In genomic region chr11:73993115-73993514, GRCm38 (mm10) we compare ENCODE assay signal across 25 mouse cellular contexts. TPM values are rescaled to one million over a fixed set of nuclear protein-coding genes. Genes with fewer than 3 reads are reported as not detected.
DNase-seq lines count a peak whose midpoint lies in the region; ATAC-seq and TF ChIP-seq lines count a peak whose summit lies in the region.
"Had no signal": no experiment of that assay in that cellular context is flagged by ENCODE, and none has a peak within 500 bp of the region (broad histone marks: within the 10 kb centered on the region; RNA-seq: fewer than 3 reads in every experiment).

No protein-coding gene starts in this region.

- TF ChIP-seq POLR2A in CH12.LX (IDR thresholded peaks at IDR 0.05; ENCODE audit: low read depth, low read length), result no peak

- TF ChIP-seq RAD21 in CH12.LX (IDR thresholded peaks at IDR 0.05; ENCODE audit: low read depth, low read length), result peak; percentile 67

- no peak overlapping the region for H3K4me2 ChIP-seq in CH12.LX (ENCODE audit: insufficient read depth, low read depth, poor library complexity, severe bottlenecking)
- H3K4me2 ChIP-seq: limb, embryonic 13.5 days; liver, embryonic 15.5 days had no signal

- no peaks in the 10 kb centered on the region for H3K79me2 ChIP-seq in CH12.LX (replicated peaks; ENCODE audit: control insufficient read depth, extremely low read depth, insufficient read depth, poor library complexity, severe bottlenecking)

- in situ Hi-C loops in CH12.LX (cut with MboI; ENCODE audit: low pct_ligation_motif_present, low pct_unique_long_range_greater_than_20kb, low sequenced_read_pairs), result loop anchor here (10.0 kb wide), 1 partner anchor 372 kb away; the partner anchor contains the start of gene Olfr412

- peaks cover 41% of the 10 kb centered on the region for H3K27me3 ChIP-seq in CH12.LX (replicated peaks)
- no peaks in the 10 kb centered on the region for H3K27me3 ChIP-seq in midbrain, embryonic 10.5 days (ENCODE audit: low read depth, poor library complexity, severe bottlenecking)
- H3K27me3 ChIP-seq: limb, embryonic 13.5 days; liver, embryonic 15.5 days; megakaryocyte, embryonic 14.5 days had no signal

- peak; percentile 76 to 78 for DNase-seq in cerebellum, postnatal 10 days
- peak; percentile 3 for DNase-seq in layer of hippocampus, adult 11-12 months (ENCODE audit: low spot score)
- no peak for DNase-seq in layer of hippocampus, adult 9-10 months (ENCODE audit: low spot score)
- DNase-seq in CH12.LX (ENCODE audit: extremely low read depth), result peak; percentile 37
- peak; percentile 6 to 8 for DNase-seq in cerebellum, postnatal 36 days
- DNase-seq in midbrain, embryonic 10.5 days (ENCODE audit: low spot score), result no peak
- DNase-seq: adrenal gland, adult 2 months; heart, postnatal 4 days; lung, postnatal 14 days; right cerebral cortex, adult 18-20 months; thymus, postnatal 4 days had no signal

- TF ChIP-seq EP300 in CH12.LX (IDR thresholded peaks at IDR 0.05; ENCODE audit: low read length), result no peak

- TF ChIP-seq CTCF in CH12.LX (conservative IDR thresholded peaks at IDR 0.05 in 1 of 2, IDR thresholded peaks at IDR 0.05 in 1 of 2; ENCODE audit: low read depth in 2 of 2, low read length in 2 of 2), result peak; percentile 37 to 67; a peak in 2 of 4 replicates

- no peak overlapping the region for H3K27ac ChIP-seq in CH12.LX (ENCODE audit: insufficient read depth, low read depth)
- no peak overlapping the region for H3K27ac ChIP-seq in midbrain, embryonic 10.5 days (replicated peaks)
- H3K27ac ChIP-seq: hindbrain, postnatal 0 days; limb, embryonic 13.5 days; liver, embryonic 15.5 days had no signal

- H3K4me1 ChIP-seq in CH12.LX (ENCODE audit: control insufficient read depth in 1 of 2, insufficient read depth in 2 of 2), result no peaks in the 10 kb centered on the region
- H3K4me1 ChIP-seq in midbrain, embryonic 10.5 days, result no peaks in the 10 kb centered on the region
- H3K4me1 ChIP-seq: limb, embryonic 13.5 days; liver, embryonic 15.5 days; megakaryocyte, embryonic 14.5 days had no signal

- H3K36me3 ChIP-seq in CH12.LX (replicated peaks in 1 of 2; ENCODE audit: control insufficient read depth in 1 of 2, insufficient read depth in 1 of 2, low read length in 1 of 2), result no peaks in the 10 kb centered on the region
- H3K36me3 ChIP-seq in midbrain, embryonic 10.5 days, result no peaks in the 10 kb centered on the region
- H3K36me3 ChIP-seq: limb, embryonic 13.5 days; liver, embryonic 15.5 days had no signal

- H3K4me3 ChIP-seq in CH12.LX (replicated peaks in 1 of 3; ENCODE audit: low read depth in 2 of 3, low read length in 2 of 3, poor library complexity in 1 of 3), result no peak overlapping the region
- H3K4me3 ChIP-seq in midbrain, embryonic 10.5 days, result no peak overlapping the region
- H3K4me3 ChIP-seq: erythroblast, embryonic 14.5 days; limb, embryonic 13.5 days; liver, embryonic 15.5 days; megakaryocyte, embryonic 14.5 days had no signal

- no peak overlapping the region for H3K9ac ChIP-seq in CH12.LX (ENCODE audit: insufficient read depth, low read depth)
- H3K9ac ChIP-seq: limb, embryonic 13.5 days; liver, embryonic 15.5 days had no signal

- no peaks in the 10 kb centered on the region for H3K9me3 ChIP-seq in CH12.LX (replicated peaks; ENCODE audit: low read length)
- peaks cover 50% of the 10 kb centered on the region for H3K9me3 ChIP-seq in midbrain, embryonic 10.5 days (replicated peaks)
- H3K9me3 ChIP-seq: liver, embryonic 15.5 days had no signal

- ATAC-seq in cerebellum, adult (ENCODE audit: insufficient number of reproducible peaks, low FRiP score, low TSS enrichment), result no peak
- ATAC-seq: forebrain, embryonic 14.5 days; hindbrain, postnatal 0 days had no signal

- dilution Hi-C loops in CH12.LX (cut with MboI; ENCODE audit: extremely low pct_ligation_motif_present, extremely low pct_unique_long_range_greater_than_20kb, low sequenced_read_pairs), result no loop called here

TF ChIP-seq in CH12.LX, 34 proteins besides CTCF, POLR2A, EP300 and RAD21:
- TF ChIP-seq ZNF384 (IDR thresholded peaks at IDR 0.05; ENCODE audit: low read depth, low read length) (peak; percentile 35; the same call in 1 of the 2 replicates), SMC3 (IDR thresholded peaks at IDR 0.05; ENCODE audit: low read depth, low read length) (peak; percentile 55), MAFK (IDR thresholded peaks at IDR 0.05; ENCODE audit: insufficient replicate concordance, low read length) (no peak)

RNA-seq across cellular contexts. Expression of gene Olfr398, which starts 2.9 kb away (rescaled TPM):
- total RNA-seq in CH12.LX (2012; rRNA removed) (not detected in 2 replicates), CH12.LX (2014; rRNA removed) (not detected in 2 replicates)
- polyA plus RNA-seq in CH12.LX (2012; ENCODE audit: insufficient read length, low read depth), result not detected in 2 replicates
- not detected in 2 replicates for polyA plus RNA-seq in midbrain, embryonic 10.5 days (2016; fragmentation: Nextera tagmentation; extraction: Ambion mirVana)
- total RNA-seq: adrenal gland, adult 2 months; common myeloid progenitor, adult 5-6 weeks; ES-E14; gastrocnemius, postnatal 4 days; heart, postnatal 4 days; hindbrain, postnatal 0 days; midbrain, postnatal 0 days had no signal
- polyA plus RNA-seq: adrenal gland, adult 2 months; embryonic facial prominence, embryonic 11.5 days; erythroblast, embryonic 14.5 days; forebrain, embryonic 14.5 days; heart, embryonic 14.5 days; hindbrain, postnatal 0 days; large intestine, adult 2 months; limb, embryonic 13.5 days; liver, embryonic 15.5 days; midbrain, postnatal 0 days had no signal

RNA-seq across cellular contexts. Expression of gene Olfr397, which starts 32.5 kb away (rescaled TPM):
- total RNA-seq in CH12.LX (2012; rRNA removed), result not detected in 2 replicates
- total RNA-seq in CH12.LX (2014; rRNA removed), result not detected in 2 replicates
- not detected in 2 replicates for polyA plus RNA-seq in CH12.LX (2012; ENCODE audit: insufficient read length, low read depth)
- not detected in 2 replicates for polyA plus RNA-seq in midbrain, embryonic 10.5 days (2016; fragmentation: Nextera tagmentation; extraction: Ambion mirVana)
- total RNA-seq: adrenal gland, adult 2 months; common myeloid progenitor, adult 5-6 weeks; ES-E14; gastrocnemius, postnatal 4 days; heart, postnatal 4 days; hindbrain, postnatal 0 days; midbrain, postnatal 0 days had no signal
- polyA plus RNA-seq: adrenal gland, adult 2 months; embryonic facial prominence, embryonic 11.5 days; erythroblast, embryonic 14.5 days; forebrain, embryonic 14.5 days; heart, embryonic 14.5 days; hindbrain, postnatal 0 days; large intestine, adult 2 months; limb, embryonic 13.5 days; liver, embryonic 15.5 days; midbrain, postnatal 0 days had no signal

RNA-seq across cellular contexts. Expression of gene Olfr23, which starts 56.6 kb away (rescaled TPM):
- not detected in 2 replicates for total RNA-seq in CH12.LX (2012; rRNA removed)
- not detected in 2 replicates for total RNA-seq in CH12.LX (2014; rRNA removed)
- not detected in 2 replicates for polyA plus RNA-seq in CH12.LX (2012; ENCODE audit: insufficient read length, low read depth)
- polyA plus RNA-seq in midbrain, embryonic 10.5 days (2016; fragmentation: Nextera tagmentation; extraction: Ambion mirVana), result not detected in 2 replicates
- total RNA-seq: adrenal gland, adult 2 months; common myeloid progenitor, adult 5-6 weeks; ES-E14; gastrocnemius, postnatal 4 days; heart, postnatal 4 days; hindbrain, postnatal 0 days; midbrain, postnatal 0 days had no signal
- polyA plus RNA-seq: adrenal gland, adult 2 months; embryonic facial prominence, embryonic 11.5 days; erythroblast, embryonic 14.5 days; forebrain, embryonic 14.5 days; heart, embryonic 14.5 days; hindbrain, postnatal 0 days; large intestine, adult 2 months; limb, embryonic 13.5 days; liver, embryonic 15.5 days; midbrain, postnatal 0 days had no signal

Comparison
In these comparisons a context has a peak if more than half of its experiments do, and no peak if none do; other contexts are left out.
1. DNase-seq: peak in cerebellum, postnatal 10 days (2 of 2), layer of hippocampus, adult 11-12 months (single experiment), CH12.LX (single experiment) and cerebellum, postnatal 36 days (2 of 2); none in layer of hippocampus, adult 9-10 months (single experiment) and midbrain, embryonic 10.5 days (single experiment).